Mouse (Mus musculus) forelimb bud, embryonic 11.5 days (tissue): Measurements from ENCODE around the gene Rsad2.
A peak's percentile ranks its signal among the peaks of the same experiment; 100 is the strongest.
"Not testable (repeated sequence)": the region's sequence is repeated elsewhere in the genome, so short reads cannot be mapped to it uniquely, and the experiment has no call there.

Source experiments
- DNase-seq: peaks from one replicate; pipeline ENCODE4 v3.0.0-alpha.2; 2012; ENCODE audit warnings: low read depth, low spot score

The Rsad2 gene

GRCm38 (mm10) chr12:26456028-26456698, at the start of gene Rsad2:
Gene Rsad2 (minus strand): TSS chr12:26456452.
- DNase-seq: peak; percentile 76

DNA sequence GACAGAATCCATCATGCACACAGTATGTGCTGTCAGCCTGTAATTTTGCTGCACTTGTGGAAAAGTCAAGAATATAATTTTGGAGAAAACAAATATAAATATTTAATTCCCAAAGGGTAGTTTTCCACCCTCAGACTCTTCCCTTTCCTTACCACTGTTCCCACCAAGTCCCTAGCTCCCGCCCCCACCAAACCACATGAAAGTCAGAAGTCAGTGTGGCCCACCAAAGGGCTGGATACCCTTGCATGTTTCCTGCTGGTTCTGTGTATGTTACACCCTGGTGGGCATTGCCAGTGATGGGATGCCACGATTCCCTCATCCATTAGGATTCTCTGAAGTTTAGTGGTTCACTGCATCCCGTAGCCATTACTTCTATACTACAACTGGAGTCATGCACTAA, 44.8 kb upstream of the Rsad2 start:
- DNase-seq: no peak

- DNase-seq: no peak
These were observed 33.7 kb upstream of the Rsad2 start for GRCm38 (mm10) chr12:26489942-26490341.

DNA sequence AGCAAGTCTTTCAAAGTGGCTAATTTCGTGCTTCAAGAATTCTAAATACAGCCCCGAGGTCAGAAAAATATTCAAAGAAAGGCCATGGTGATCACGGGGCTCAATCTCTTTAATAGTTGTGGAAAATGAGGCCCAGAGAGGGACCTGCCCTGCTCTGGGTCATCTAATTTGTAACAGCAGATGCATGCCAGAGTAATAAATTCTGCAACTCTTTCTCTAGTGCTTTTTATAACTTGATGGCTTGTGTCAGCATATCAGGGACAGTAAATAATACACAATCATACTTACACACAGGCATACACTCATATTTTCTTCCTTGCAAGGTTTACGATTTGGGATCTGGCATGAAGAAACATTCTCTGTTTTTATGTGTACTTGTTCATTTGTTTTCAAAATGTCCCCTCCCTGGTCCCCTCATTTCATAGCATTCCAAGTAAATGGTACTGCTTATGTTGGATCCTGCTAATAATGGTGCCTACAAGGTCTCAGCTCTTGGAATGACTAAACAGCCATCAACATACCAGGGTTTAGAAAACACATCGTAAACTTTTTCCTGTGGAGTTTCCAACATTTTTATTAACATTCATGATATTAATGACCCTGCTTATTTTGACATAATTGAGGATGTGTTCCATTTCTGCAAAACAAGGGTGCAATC, 32.5 kb upstream of the Rsad2 start:
- peak; percentile 38 for DNase-seq

- peak; percentile 71 for DNase-seq
These were observed 31.8 kb upstream of the Rsad2 start for GRCm38 (mm10) chr12:26487874-26488616.

DNA sequence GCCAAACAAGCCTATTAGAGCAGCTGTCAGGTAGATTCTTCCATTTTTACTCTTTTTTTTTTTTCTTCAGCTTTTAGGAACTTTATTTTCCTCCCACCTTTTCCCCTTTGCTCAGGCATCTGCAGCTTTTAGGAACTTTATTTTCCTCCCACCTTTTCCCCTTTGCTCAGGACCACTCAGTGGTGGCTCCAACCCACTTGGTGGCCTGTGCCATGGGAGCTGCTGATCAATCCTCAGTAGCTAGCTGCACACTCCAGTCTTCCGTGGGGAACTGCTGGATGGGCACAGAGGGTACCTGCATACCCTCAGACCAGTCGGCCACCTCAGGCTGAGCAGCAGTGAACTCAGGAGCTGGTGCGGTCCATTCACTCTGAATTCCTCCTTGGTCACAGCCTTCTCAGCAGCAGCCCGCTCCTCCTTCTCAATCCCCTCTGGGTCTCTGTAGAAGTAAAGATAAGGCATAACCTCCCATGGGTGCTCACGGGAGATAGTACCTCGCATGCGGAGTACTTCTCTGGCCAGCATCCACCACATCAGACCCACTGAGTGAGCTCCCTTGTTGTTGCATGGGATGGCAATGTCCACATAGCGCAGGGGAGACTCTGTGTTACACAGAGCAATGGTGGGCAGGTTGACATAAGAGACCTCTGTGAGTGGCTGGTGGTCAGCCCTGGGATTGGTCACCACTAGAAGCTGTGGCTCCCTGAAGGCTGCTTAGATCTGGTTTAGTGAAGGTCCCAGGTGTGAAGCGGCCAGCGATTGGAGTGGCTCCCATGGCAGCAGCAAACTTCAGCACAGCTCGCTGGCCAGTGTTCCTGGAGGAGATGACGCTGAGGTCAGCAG, 29.7 kb upstream of the Rsad2 start:
- not testable (repeated sequence) for DNase-seq

DNA sequence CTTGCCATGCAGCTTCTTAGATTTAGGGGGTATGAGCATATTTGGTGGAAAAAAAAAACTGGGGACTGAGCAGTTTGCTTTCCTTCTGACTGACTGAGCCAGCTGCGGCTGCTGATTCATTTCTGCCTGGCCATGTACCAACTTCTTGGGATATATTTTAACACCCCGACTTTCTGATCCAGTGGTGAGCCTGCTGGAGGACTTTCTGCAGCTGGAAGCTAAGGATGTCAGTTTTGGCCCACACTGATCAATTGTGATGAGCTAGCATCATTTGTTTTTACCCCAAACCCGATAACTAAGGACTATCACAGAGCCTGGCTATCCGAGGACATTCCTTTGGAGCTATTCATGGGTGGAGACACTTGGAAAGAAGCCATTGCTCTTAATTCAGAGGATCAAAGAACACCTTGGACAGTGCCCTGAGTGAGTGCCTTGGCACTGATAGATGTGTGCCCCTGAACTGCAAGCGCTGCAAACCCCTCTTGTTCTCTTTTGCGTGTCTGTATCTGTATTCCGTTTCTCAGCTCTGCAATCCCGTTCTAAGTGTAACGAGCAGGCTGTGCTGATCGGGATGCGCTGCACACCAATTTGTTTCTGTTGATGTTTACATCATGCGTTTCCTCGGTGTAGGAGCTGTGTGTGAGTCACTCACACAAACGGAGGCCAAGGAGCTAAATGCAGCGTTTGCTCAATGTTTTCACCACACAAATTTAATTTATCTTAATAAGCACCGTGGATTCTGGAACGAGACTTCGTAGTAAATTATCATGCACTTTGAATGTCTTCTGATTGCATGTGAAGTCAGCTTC, 22.1 kb upstream of the Rsad2 start:
- no peak for DNase-seq

DNA sequence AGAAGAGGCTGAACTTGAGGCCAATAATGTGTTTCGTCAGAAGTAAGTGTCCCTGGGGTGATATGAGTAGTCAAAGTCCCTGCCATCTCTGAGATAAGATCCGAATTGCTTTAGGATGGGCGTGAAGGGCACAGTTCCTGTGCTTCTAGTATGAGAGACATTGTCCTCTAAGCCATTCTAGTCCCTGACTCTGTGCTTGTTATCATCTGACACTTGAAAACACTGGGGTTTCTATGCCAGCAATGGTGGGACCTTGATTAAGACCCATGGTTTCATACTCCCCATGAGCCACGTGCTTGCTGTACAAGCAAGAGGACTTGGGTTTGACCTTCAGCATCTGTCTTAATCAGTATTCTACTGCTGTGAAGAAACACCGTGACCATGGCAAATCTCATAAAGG, 20.9 kb upstream of the Rsad2 start:
- DNase-seq: no peak

DNA sequence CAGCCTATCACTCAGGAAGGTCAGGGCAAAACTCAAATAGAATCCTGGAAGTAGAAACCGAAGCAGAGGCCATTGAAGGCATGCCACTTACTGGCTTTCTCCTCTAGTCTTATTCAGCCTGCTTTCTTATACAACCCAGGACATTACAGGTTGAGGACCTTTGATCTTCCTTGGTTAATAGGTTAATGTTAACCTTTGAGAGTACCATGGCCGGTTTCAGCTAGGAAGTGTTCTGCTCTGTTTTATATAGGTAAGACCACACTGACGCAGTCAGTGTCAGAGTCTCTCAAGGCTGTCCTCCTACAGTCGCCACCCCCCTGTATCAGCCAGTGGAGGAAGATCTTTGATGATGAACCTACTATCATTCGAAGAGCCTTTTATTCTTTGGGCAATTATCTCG, 17.5 kb upstream of the Rsad2 start:
- no peak for DNase-seq

- DNase-seq: no peak
These were observed 16.7 kb upstream of the Rsad2 start for GRCm38 (mm10) chr12:26472770-26473481.

DNA sequence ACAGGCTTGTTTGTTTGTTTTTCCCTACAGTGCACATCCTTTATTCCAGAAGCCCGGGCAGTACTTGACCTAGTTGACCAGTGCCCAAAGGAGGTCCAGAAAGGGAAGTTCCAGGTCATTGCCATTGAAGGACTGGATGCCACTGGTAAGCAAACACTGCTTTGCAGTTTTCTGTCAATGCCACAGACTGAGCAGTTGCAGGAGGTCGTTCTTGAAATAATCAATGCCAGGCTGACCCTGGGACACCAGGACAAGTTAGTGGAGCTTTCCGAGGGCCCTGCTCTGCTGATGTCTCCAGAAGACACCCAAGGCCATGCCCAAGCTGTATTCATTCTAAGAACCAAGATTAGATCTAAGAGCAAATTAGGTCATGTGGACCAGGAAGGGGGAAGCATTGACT, 15.1 kb upstream of the Rsad2 start:
- no peak for DNase-seq

DNA sequence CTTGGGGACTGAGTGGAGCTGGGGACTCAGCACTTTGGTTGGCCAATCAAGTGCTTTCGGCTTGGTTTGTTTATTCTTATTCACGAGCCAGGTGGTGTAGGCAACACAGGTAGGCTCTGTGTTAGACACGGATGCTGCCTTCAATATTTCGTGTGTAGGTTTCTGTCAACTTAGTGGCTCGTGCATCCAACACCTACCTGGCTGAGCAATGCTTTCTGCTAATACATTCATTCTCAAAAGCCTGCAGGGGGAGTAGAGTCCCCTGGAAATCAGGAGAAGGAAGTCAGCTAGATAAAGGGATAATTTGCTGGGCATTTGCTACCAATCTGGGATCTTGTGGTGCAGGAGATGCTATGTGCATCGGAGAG, 13.8 kb upstream of the Rsad2 start:
- no peak for DNase-seq

DNA sequence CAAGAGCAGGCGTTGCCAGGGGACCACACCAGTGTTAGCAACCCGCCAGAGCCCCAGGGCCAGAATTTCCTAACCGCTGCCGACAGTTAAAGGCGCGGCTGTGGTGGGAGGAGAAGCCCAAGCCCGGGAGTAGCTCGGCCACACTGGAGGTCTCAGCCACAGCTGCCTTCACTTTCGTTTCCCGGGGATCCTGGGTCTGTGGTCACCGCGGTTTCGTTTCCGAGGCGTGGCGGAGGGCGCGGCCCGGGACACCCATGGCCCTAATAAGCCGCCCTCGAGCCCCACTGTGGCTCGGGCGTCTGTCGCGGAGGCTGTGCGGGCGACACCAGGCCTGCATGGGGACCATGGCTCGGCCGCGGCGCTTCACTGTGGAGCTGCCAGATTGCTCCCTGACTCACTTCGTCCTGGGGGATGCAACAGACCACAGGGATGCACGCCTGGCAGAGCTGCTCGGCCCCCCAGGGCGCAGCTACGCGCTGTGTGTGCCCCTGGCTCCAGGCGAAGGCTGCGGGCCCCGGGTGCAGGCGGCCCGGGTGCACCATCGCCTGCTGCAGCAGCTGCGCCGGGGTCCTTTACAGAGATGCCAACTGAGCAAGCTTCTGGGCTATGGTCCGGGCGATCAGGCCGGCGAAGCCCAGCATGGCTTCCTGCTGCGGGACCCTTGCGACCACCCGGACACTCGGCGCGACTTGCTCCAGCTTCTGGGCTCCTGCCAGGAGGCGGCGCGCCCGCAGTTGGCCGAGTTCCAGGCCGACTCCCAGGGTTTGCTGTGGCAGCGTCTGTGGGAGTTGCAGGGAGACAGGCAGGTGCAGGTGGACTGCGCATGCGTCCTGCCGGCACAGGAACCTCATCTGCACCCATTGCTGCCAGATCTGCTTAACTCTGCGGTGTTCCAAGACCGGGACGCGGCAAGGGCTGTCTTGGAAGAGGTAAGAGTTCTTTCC, 13.1 kb upstream of the Rsad2 start, which contains the start of gene Cmpk2:
Gene Cmpk2 (plus strand): TSS at position 107 of the 944 bp plus-strand sequence.
- peak; percentile 71 for DNase-seq

DNA sequence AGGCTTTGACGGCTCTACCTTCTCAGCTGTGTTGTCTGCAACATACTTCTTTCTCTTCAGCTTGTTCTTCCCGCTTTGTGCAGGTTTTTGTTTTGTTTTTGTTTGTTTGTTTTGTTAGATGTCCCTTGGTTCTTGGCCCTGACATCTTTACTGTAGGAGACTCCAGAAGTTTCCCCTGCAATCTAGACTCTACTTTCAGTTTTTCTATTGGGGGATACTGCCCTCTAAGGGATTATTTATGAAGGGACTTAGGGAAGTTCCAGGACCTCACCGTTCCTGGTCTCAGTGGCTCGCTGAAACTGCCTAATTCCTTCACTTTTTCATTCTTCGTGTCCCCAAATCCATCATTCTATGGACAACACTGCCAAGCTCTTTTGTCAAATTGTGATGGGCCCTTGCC, 9.3 kb upstream of the Rsad2 start:
- no peak for DNase-seq

GRCm38 (mm10) chr12:26460091-26460490, 3.8 kb upstream of the Rsad2 start:
- DNase-seq: no peak

DNA sequence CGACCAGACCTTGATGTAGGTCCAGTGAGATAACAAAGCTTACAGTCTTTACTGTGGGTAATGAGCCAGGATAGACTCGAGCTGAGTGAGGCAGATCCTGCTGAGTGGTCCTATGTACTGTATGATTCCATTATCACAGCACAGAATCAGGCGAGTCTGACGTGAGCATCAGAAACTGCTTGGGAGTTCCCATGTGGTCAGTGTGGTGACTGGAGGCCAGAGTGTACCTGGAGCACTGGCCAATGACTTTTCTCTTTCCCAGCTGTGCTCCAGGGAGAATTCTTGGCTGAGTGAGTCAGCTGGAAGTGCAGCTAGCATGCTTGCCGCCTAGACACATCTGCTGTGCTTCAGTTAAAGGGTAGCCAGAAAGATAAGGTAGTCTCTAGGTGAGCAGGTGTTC, 1.6 kb downstream of the Rsad2 start:
- DNase-seq: no peak

- no peak for DNase-seq
These were observed 3.3 kb downstream of the Rsad2 start for GRCm38 (mm10) chr12:26452951-26453350.

GRCm38 (mm10) chr12:26451150-26451549, 5.1 kb downstream of the Rsad2 start:
- no peak for DNase-seq

DNA sequence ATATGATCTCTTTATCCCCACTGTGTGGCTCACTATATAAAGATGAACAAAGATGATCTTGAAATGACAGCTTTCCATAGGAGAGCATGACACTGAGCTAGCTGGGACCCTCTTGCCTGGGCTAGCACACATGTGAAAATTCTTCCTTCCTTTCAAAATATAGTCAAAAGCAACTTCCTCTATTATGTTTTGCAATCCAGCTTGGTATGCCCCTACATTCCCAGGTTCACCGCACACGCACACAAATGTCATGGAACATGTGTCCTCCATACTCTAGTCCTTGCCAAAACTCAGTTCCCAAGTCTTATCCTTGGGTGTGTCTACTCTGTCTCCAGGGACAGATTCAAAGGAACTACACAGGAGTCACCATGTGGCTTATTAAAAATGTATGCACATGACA, 6.8 kb downstream of the Rsad2 start:
- no peak for DNase-seq
